Mouse (Mus musculus): Measurements from ENCODE around the gene AK157302.

DNA sequence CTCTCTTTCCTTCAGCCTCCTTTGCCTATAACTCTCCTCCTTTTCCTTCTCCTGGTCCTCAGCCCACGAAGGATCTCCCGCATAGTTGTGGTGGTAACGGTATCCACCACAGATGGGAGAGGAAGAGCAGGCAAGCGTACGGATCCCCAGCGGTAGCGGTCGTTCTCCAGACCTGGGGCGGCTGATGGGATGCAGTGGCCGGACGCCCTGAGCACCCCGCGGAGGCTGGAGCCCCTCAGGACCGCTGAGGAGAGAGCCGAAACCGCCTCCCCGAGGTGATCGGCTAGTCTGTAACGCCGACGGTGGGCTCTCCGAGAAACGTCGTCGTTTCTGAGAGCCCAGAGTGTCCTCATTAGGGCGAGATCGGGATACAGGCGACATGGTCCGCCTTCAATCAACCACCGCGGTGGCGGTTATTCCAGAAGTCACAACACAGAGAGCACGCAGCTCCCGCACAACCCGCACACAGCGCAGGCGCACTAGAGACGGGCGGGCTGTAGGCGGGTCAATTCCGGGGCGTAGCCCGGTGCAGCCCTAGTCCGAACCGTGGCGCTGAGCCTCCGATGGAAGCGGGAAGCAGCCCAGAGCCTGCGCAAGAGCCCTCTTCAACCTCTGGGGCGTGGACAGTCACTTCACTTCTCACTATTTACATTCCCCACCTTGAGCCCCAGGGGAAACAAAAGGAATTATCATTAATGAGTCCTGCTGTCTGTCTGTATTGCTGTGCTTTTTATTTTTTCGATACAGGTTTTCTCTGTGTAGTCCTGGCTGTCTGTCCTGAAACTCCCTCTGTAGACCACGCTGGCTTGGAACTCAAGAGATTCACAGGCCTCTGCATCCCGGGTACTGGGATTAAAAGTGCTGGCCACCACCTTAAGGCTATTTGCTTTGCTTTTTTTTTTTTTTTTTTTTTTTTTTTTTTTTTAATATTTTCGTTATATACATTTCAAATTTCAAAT, 26.7 kb upstream of the AK157302 start, which contains the start of gene Nkapl:
- no peak; the same call in 1 of the 2 replicates for TF ChIP-seq POLR2A (IDR thresholded peaks at IDR 0.05; ENCODE audit: borderline replicate concordance, control insufficient read depth, low read depth, low read length)
- no peak for TF ChIP-seq CTCF (IDR thresholded peaks at IDR 0.05; ENCODE audit: control insufficient read depth, insufficient read depth, low read length)

Data from bone marrow, adult 2 months (tissue).